Mouse (Mus musculus): ENCODE data around the gene Wasf1. TPM values are rescaled to one million over a fixed set of nuclear protein-coding genes. Genes with fewer than 3 reads are reported as not detected.

The Wasf1 gene
- polyA plus RNA-seq (2016; fragmentation: Nextera tagmentation; extraction: Ambion mirVana): 62.5 and 72.4 TPM in 2 replicates

GRCm38 (mm10) chr10:40882831-40883643, at the start of gene Wasf1, which contains the start of gene Cdc40:
Gene Wasf1, plus strand, starts transcription at chr10:40883475.
Gene Cdc40, minus strand, starts transcription at chr10:40883311.
- Histone ChIP-seq H3K4me2 (peak within 1 kb of the TSS; percentile 58), H3K9ac (peak within 1 kb of the TSS; percentile 95), H3K27ac (peak within 1 kb of the TSS; percentile 98), H3K4me1 (peaks cover 17% of the 10 kb centered on the region), H3K36me3 (replicated peaks) (no peaks in the 10 kb centered on the region), H3K27me3 (no peaks in the 10 kb centered on the region), H3K4me3 (replicated peaks) (peak within 1 kb of the TSS; percentile 95), H3K9me3 (no peaks in the 10 kb centered on the region)
- ATAC-seq (ENCODE audit: low FRiP score): peak; percentile 96
- under 1% methylated on average over 44 of the region's 44 CpGs for WGBS

GRCm38 (mm10) chr10:40840086-40840485, 43.2 kb upstream of the Wasf1 start:
- H3K4me3 ChIP-seq (replicated peaks): no peak overlapping the region
- 97% methylated on average over 5 of the region's 5 CpGs for whole genome bisulfite sequencing
- ATAC-seq (ENCODE audit: low FRiP score): no peak
- peaks cover 62% of the 10 kb centered on the region for H3K36me3 ChIP-seq (replicated peaks)
- H3K4me1 ChIP-seq: no peaks in the 10 kb centered on the region
- no peak overlapping the region for H3K27ac ChIP-seq
- no peak overlapping the region for H3K9ac ChIP-seq
- no peaks in the 10 kb centered on the region for H3K27me3 ChIP-seq
- no peak overlapping the region for H3K4me2 ChIP-seq
- H3K9me3 ChIP-seq: no peaks in the 10 kb centered on the region

- H3K9me3 ChIP-seq: no peaks in the 10 kb centered on the region
- H3K36me3 ChIP-seq (replicated peaks): peaks cover 61% of the 10 kb centered on the region
- no peak overlapping the region for H3K27ac ChIP-seq
- H3K9ac ChIP-seq: no peak overlapping the region
- H3K27me3 ChIP-seq: no peaks in the 10 kb centered on the region
- H3K4me2 ChIP-seq: no peak overlapping the region
- 88% methylated on average over 5 of the region's 5 CpGs for WGBS
- no peak overlapping the region for H3K4me3 ChIP-seq (replicated peaks)
- no peaks in the 10 kb centered on the region for H3K4me1 ChIP-seq
- ATAC-seq (ENCODE audit: low FRiP score): no peak
These were observed 39.4 kb upstream of the Wasf1 start for GRCm38 (mm10) chr10:40843841-40844240.

GRCm38 (mm10) chr10:40844546-40844945, 38.7 kb upstream of the Wasf1 start:
- Histone ChIP-seq H3K27ac (no peak overlapping the region), H3K9me3 (no peaks in the 10 kb centered on the region), H3K27me3 (no peaks in the 10 kb centered on the region), H3K4me1 (no peaks in the 10 kb centered on the region), H3K4me2 (no peak overlapping the region), H3K4me3 (replicated peaks) (no peak overlapping the region), H3K9ac (no peak overlapping the region), H3K36me3 (replicated peaks) (peaks cover 58% of the 10 kb centered on the region)
- ATAC-seq (ENCODE audit: low FRiP score): no peak
- 70% methylated on average over 10 of the region's 10 CpGs for WGBS

- H3K9me3 ChIP-seq: no peaks in the 10 kb centered on the region
- no peak overlapping the region for H3K4me2 ChIP-seq
- no peak overlapping the region for H3K9ac ChIP-seq
- no peak overlapping the region for H3K4me3 ChIP-seq (replicated peaks)
- no peak overlapping the region for H3K27ac ChIP-seq
- H3K36me3 ChIP-seq (replicated peaks): peaks cover 53% of the 10 kb centered on the region
- no peak for ATAC-seq (ENCODE audit: low FRiP score)
- H3K4me1 ChIP-seq: no peaks in the 10 kb centered on the region
- 92% methylated on average over 6 of the region's 6 CpGs for WGBS
- no peaks in the 10 kb centered on the region for H3K27me3 ChIP-seq
These were observed 37.6 kb upstream of the Wasf1 start for GRCm38 (mm10) chr10:40845626-40846025.

- no peak for ATAC-seq (ENCODE audit: low FRiP score)
- Histone ChIP-seq H3K9ac (no peak overlapping the region), H3K27ac (no peak overlapping the region), H3K36me3 (replicated peaks) (peaks cover 40% of the 10 kb centered on the region), H3K27me3 (no peaks in the 10 kb centered on the region), H3K4me1 (no peaks in the 10 kb centered on the region), H3K4me2 (no peak overlapping the region), H3K4me3 (replicated peaks) (no peak overlapping the region), H3K9me3 (no peaks in the 10 kb centered on the region)
- 92% methylated on average over 10 of the region's 10 CpGs for whole genome bisulfite sequencing
These were observed 36.0 kb upstream of the Wasf1 start for GRCm38 (mm10) chr10:40847176-40847874.

- H3K27ac ChIP-seq: no peak overlapping the region
- no peak overlapping the region for H3K4me3 ChIP-seq (replicated peaks)
- peaks cover 23% of the 10 kb centered on the region for H3K36me3 ChIP-seq (replicated peaks)
- H3K27me3 ChIP-seq: no peaks in the 10 kb centered on the region
- H3K9ac ChIP-seq: no peak overlapping the region
- ATAC-seq (ENCODE audit: low FRiP score): no peak
- no peaks in the 10 kb centered on the region for H3K9me3 ChIP-seq
- no peaks in the 10 kb centered on the region for H3K4me1 ChIP-seq
- WGBS: 84% methylated on average over 2 of the region's 2 CpGs
- H3K4me2 ChIP-seq: no peak overlapping the region
These were observed 32.6 kb upstream of the Wasf1 start for GRCm38 (mm10) chr10:40850644-40851043.

- H3K9ac ChIP-seq: no peak overlapping the region
- no peaks in the 10 kb centered on the region for H3K9me3 ChIP-seq
- H3K4me2 ChIP-seq: no peak overlapping the region
- no peak for ATAC-seq (ENCODE audit: low FRiP score)
- H3K36me3 ChIP-seq (replicated peaks): peaks cover 22% of the 10 kb centered on the region
- no peak overlapping the region for H3K27ac ChIP-seq
- no peak overlapping the region for H3K4me3 ChIP-seq (replicated peaks)
- no peaks in the 10 kb centered on the region for H3K27me3 ChIP-seq
- H3K4me1 ChIP-seq: no peaks in the 10 kb centered on the region
These were observed 32.1 kb upstream of the Wasf1 start for GRCm38 (mm10) chr10:40851138-40851537.

- H3K4me2 ChIP-seq: no peak overlapping the region
- H3K9me3 ChIP-seq: no peaks in the 10 kb centered on the region
- WGBS: 63% methylated on average over 2 of the region's 2 CpGs
- no peak overlapping the region for H3K4me3 ChIP-seq (replicated peaks)
- no peak for ATAC-seq (ENCODE audit: low FRiP score)
- peaks cover 6% of the 10 kb centered on the region; the same call in 1 of the 2 replicates for H3K36me3 ChIP-seq (replicated peaks)
- H3K27ac ChIP-seq: no peak overlapping the region
- H3K4me1 ChIP-seq: no peaks in the 10 kb centered on the region
- no peak overlapping the region for H3K9ac ChIP-seq
- no peaks in the 10 kb centered on the region for H3K27me3 ChIP-seq
These were observed 27.7 kb upstream of the Wasf1 start for GRCm38 (mm10) chr10:40855616-40856015.

- Histone ChIP-seq H3K4me2 (no peak overlapping the region), H3K9ac (no peak overlapping the region), H3K27ac (no peak overlapping the region), H3K4me1 (no peaks in the 10 kb centered on the region), H3K9me3 (no peaks in the 10 kb centered on the region), H3K27me3 (no peaks in the 10 kb centered on the region), H3K4me3 (replicated peaks) (no peak overlapping the region), H3K36me3 (replicated peaks) (peaks cover 6% of the 10 kb centered on the region; the same call in 1 of the 2 replicates)
- no peak for ATAC-seq (ENCODE audit: low FRiP score)
- WGBS: 90% methylated on average over 7 of the region's 7 CpGs
These were observed 26.6 kb upstream of the Wasf1 start for GRCm38 (mm10) chr10:40856703-40857102.

GRCm38 (mm10) chr10:40857599-40857998, 25.7 kb upstream of the Wasf1 start:
- Histone ChIP-seq H3K36me3 (replicated peaks) (0 out of 2 replicates have a peak, but pooled peaks cover 3% of the 10 kb centered on the region), H3K27ac (no peak overlapping the region), H3K4me2 (no peak overlapping the region), H3K4me3 (replicated peaks) (no peak overlapping the region), H3K4me1 (no peaks in the 10 kb centered on the region), H3K27me3 (no peaks in the 10 kb centered on the region), H3K9me3 (no peaks in the 10 kb centered on the region), H3K9ac (no peak overlapping the region)
- ATAC-seq (ENCODE audit: low FRiP score): no peak
- 79% methylated on average over 8 of the region's 8 CpGs for WGBS

- no peaks in the 10 kb centered on the region for H3K4me1 ChIP-seq
- no peaks in the 10 kb centered on the region for H3K27me3 ChIP-seq
- WGBS: 95% methylated on average over 2 of the region's 2 CpGs
These were observed 15.2 kb upstream of the Wasf1 start for GRCm38 (mm10) chr10:40868081-40868480.

More at GRCm38 (mm10) chr10:40868081-40868480, 15.2 kb upstream of the Wasf1 start:
- ATAC-seq (ENCODE audit: low FRiP score): no peak
- no peak overlapping the region for H3K9ac ChIP-seq
- H3K27ac ChIP-seq: no peak overlapping the region
- no peak overlapping the region for H3K4me2 ChIP-seq
- H3K36me3 ChIP-seq (replicated peaks): peaks cover 11% of the 10 kb centered on the region
- no peak overlapping the region for H3K4me3 ChIP-seq (replicated peaks)
- H3K9me3 ChIP-seq: no peaks in the 10 kb centered on the region

Data from forebrain, embryonic 12.5 days (tissue).